Mouse (Mus musculus): ENCODE data around the gene Rbmx.

Gene Rbmx

DNA sequence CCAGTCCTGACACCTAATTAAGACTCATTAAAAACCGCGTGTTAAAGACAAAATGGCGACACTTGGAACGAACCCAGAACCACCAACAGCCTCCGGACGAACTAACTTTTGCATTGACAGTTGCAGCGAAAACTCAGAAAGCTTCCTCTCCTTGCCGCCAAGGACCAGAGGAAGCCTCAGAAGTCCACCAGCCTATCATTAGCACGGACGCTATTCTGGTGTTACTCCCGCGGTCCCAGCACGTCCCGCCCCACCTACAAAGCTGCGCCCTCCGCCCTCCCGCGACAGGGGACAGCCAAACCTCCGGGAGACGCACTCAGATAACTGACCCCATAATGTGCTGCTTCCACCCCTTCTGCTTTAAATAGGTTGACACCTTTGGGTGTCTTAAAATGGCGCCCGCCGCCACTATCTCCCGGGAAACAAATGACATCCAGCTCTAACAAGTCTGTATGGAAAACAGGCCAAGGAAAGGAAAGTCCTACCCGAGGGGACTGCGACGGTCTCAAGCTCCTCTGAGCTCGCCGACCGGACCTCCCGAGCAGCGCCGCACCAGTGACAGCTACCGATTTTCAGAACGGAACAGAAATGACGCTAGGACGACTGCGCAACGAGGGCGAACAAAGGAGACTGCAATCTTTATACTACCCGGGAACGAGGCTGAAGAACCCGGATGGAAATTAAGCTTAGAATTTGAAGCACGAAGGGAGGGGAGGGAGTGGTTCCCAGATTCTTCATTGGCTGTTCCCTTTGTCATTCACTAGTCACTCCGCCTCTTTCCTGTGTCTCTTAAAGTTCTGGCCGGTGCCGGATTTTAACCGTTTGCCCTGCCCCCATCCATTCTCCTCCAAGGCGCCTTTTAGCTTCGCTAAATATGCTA, at the start of gene Rbmx:
Rbmx (minus strand) TSS at position 670 of the 880 bp plus-strand sequence.
- peak; percentile 74 for DNase-seq (ENCODE audit: low spot score)

DNA sequence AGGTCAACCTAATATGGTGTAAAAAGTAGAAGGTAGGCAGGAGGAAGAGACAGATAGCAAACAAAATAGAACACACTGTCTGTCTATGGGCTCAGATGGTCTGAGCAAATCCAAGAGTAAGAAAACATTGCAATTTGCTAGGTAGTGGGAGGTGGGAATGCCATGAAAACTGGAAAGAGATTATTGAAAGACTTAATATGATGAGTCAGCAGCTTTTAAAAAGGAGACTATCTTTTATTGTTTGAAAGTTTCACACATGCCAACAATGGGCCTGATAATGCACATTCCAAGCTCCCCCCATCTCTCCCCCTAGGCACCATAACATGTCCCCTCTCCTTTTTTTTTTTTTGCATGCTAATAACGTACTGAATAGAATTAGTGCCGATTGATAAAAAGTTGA, 41.1 kb upstream of the Rbmx start:
- DNase-seq (ENCODE audit: low spot score): no peak

DNA sequence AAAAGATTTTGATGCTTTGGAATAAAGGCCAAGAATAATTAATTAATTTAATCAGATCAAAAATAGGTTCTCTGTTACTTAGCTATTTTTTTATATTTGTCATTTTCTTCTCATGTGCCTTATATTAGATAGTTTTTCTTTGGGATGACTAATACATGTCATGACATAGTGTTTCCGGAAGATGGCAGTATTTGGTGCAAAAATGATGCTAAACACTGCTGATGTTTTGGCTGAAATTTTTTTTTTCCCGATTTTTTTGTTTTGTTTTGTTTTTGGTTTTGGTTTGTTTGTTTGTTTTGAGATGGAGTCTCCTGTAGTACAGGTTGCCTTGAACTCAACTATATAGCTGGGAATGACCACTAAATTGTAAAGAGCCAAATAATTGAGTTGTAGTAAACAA, 38.8 kb upstream of the Rbmx start:
- no peak for DNase-seq (ENCODE audit: low spot score)

DNA sequence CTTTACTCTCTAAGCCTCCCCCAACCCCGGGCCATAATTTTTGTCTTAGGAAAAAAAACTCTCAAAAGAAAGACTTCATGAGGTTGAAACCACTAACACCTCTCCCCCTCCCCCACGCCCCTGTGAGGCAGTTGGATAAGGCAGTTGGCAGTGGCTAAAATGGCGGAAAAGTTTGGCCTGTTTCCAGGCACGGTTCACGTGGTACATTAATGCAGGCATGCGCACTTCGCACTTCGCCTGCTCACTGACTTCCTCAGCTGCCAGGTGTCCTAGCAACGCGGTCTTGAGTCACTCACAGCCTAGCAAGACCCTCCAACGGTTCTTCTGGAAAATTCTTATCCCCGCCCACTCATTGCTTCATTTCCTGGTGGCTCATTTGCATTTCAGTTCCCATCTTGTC, 15.9 kb upstream of the Rbmx start, which contains the start of gene Gm364:
Gm364 (plus strand) TSS at position 386 of the 400 bp plus-strand sequence.
- DNase-seq (ENCODE audit: low spot score): no peak

DNA sequence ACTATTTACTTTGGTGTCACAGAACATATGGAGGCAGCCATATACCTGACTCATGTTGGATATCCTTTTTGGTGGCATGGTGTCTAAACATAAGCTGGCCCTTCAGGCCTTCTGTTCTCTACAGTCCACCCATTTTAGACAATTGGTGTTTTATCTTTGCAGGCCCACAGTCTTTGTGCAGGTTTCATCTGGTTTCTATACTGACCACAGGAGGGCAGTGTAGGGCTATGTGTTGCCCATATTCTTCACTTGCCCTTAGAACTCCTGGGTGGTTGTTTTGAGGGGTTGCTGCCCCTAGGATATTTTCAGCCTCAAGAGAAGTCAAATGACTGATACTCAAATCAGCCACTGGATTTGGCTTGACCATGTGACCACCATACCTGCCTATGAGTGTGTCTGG, 10.8 kb upstream of the Rbmx start:
- DNase-seq (ENCODE audit: low spot score): no peak

DNA sequence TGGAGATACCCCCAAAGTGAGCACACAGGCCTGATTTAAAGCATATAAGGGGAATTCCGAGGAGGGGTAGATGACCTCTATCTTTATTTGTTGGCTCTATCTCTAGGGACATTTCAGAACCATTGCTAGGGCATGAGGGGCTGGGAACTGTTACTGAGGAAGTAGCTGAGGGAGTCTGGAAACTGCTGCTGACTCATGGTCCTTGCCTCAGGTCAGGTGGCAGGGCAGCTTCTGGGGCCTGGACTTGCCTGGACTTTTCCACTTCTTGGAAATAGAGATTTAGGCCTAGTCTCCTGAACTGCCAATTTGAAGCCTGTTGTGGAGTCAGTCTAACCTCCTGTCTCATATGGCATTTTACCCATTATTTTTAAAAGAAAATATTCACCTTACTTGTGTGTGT, 8.6 kb upstream of the Rbmx start:
- no peak for DNase-seq (ENCODE audit: low spot score)

DNA sequence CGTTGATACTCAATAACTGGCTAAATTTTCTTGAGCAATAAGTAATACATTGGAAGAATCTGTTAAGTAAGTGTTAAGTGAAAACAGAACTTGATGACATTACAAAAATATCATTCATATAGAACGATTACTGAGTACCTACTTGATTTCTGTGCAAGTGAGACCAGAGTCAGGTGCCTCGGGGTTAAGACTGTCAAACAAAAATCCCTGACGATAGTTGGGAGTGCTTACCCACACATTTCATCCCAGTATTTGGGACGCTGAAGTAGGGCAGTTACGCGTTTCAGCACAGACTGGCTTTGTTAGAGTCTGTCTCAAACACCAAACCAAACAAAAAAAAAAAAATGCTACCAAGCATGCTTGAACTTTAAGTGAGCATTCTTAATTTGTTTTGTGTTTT, 576 bp upstream of the Rbmx start:
- no peak for DNase-seq (ENCODE audit: low spot score)

DNA sequence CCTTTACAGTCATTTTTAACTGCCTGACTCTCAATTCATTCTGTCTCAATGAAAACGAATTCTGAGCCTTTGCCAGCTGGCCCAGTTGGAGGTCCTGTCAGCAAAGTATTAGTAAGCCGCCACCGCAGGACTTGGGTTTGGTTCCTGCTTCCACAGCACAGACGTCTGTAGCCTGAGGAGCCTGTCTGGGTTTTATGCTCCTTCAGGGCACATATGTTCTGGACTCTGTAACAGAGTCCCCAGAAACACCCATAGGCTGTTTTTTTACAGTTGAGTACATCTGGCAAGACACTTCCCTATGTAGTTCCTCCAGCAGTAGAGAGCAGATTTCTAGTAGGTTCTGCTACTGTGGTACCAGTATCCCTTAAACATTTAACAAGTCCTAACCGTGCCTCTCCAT, 11.9 kb downstream of the Rbmx start:
- no peak for DNase-seq (ENCODE audit: low spot score)

DNA sequence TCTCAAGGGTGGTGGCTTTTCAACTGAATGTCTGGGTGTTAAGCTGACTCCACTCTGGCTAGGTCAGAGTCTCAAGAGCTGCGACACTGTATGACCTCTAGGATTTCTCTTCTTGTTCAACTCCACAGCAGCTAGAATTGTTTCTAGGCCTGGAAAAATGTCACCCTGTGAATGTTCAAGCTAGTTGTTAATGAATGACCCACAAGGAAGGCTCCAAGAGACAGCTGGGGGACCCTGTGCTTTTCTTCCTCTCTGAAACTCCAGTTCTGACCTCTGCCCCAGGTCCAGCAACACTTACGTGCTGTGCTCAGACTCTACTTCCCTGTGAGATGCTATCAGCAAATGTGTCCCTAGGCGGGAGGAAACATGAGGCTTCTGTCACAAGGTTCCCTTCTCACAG, 14.3 kb downstream of the Rbmx start:
- DNase-seq (ENCODE audit: low spot score): no peak

DNA sequence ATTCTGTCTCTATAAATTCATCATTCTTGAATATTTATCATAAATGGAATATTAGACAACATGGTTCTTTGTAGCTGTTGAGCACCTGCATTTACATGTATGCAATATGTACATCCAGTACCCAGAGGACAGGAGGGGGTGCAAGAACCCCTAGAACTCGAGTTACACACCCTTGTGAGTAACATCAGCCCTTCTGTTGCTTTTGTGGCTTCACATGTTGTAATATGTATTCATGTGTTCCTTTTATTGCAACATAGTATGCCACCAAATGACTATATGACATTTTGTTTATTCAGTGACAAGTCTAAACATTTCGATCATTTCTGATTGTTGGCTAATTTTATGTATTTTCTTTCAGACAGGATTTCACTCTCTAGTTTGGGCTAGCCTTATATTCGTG, 15.7 kb downstream of the Rbmx start:
- no peak for DNase-seq (ENCODE audit: low spot score)

DNA sequence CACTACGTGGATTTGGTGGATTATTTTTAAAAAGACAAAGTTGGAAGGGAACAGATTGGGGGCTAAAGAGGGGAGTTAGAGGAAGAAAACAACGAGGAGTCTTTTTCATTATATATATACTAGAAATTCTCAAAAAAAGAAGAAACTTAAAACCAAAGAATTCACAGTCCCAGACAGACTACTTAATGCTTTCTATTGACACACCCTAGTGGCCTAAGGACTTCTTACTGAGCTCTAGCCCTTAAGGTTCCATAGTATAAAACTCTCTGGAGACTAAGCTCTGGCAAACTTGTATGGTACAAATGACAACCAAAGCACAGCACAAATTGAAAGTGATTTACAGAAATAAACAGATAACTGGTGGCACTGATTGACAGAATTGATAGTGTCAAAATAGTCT, 18.8 kb downstream of the Rbmx start:
- DNase-seq (ENCODE audit: low spot score): no peak

DNA sequence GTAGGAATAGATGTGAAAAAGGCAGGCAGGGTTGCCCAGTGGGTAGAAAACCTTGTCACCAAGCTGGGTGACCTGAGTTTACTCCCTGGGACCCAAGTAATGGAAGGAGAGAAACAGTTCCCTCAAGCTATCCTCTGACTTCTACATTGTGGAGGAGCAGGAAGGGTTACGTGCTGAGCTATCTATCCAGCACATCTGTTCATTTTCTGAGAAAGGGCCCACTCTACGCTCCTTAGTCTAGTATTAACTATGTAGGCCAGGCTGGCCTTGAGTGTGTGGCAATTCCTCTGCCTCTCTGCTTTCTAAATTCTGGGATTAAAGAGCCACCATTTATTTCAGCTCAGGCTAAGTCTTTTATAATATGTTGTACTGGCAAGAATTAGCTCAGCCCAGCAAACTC, 19.3 kb downstream of the Rbmx start:
- DNase-seq (ENCODE audit: low spot score): no peak

DNA sequence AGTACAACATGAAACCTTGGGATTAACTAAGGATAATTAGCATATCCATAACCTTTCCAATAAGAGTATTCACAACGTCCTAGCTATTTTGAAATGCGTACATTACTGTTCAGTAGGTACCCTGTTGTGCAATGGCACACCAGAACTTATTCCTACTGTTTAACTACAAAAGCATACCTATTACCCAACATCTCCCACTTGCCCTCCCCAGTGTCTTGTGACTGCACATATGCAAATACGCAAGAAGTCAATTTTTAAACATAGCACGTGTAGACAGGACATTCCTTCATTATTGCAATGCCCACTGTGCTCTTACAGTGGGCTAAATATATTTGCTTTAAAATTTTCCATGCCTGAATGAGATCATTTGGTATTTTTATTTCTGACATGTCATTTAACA, 19.9 kb downstream of the Rbmx start:
- no peak for DNase-seq (ENCODE audit: low spot score)

DNA sequence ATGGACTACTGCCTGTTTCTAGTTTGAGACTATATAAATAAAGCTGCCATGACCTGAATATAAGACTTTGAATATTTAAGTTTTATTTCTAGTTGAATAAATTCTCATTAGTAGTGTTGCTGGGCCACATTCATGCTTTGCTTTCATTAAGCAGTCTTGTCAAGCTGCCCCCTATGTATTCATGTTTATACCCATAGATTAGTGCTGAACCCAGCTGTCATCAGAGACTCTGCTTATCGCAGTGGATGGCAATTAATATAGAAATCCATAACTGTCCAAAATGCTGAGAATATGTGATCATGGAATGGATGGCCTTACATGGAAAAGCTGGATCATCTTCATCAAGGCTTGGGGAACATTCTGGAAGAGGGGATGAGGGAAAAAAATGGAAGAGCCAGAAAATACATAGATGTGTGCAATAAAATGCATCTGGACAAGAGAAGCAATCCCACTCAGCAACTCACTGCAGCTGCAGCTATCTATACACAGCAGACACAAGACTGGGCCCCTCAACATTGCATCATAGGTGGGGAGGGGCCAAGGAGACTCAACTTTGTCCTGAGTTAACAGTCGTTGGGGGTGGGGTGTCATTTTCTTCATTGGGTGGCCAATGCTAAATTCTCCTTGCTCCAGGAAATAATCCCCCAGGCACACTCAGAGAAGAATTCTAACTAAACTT, 27.8 kb downstream of the Rbmx start:
- no peak for DNase-seq (ENCODE audit: low spot score)

DNA sequence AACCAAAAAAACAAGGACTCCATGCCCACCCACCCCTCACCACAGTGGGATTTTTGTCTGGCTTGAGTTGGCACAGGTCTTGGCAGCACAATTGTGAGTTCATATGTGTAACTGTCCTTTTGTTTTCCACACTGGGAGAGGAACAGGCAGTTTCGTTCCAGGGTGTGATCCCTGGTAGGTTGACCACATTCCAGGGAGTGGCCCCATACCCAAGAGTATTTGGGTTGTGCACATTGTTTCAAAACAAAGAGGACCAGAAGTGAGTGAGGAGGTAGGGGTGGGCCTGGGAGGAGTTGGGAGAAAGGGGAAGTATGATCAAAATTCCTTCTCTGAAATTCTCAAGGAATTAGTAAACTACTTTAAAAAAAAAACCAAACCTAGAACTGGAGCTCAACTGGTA, 33.5 kb downstream of the Rbmx start:
- DNase-seq (ENCODE audit: low spot score): no peak

DNA sequence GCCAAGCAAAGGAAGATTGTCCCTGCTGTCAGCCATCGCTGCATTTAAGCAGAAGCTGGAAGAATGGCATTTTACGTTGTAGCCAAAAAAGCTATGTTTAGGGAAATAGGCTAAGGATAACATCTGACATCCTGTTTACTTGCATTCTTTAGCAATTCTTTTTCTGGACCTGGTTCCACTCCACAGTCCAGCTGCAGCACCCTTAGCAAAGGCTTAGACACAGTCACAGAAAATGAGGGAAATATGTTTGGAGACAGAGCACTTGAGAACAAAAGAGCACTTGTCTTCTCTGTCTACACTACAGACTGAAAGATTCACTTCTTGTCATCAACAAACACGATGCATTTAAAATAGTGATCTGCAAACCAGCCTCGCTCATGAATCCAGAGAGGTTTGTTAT, 53.6 kb downstream of the Rbmx start:
- no peak for DNase-seq (ENCODE audit: low spot score)

DNA sequence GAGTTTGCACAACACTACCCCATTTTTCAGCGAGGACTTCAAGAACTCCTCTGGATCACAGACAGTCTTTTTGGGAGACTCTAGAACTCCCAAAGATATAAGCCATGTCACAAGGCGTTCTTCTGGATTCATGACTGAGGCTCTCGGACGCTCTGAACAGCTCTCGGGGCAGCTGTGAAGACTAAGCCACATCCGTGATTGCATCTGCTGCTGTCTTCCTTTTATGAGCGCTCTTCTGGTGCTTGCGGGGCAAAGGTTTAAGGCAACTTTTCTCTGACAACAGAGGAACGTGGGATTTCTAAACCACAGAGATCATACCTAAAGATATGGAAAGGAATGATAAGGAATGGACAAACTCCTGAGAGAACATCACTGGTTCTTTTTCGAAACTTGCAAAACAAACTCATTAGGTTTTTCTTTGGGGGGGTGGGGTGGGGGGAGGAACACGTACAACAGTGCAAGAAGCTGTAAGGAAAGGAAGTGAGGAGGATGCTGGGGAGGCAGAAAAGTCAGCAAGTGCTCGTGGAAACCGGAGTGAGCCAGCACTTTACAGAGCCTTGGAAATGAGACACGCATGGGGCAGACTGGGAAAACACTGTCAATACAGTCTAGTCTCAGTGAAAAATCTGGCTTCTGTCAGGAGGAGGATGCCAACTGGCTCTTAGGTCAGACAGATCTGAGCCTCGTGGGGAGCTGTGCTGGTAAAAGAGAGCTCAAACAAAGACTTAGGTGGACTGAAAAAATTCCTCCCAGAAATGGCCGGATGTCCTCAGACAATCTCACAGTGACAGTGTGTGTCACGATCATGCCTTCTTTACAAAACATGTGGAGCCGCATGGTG, 54.2 kb downstream of the Rbmx start, which contains the start of gene Arhgef6:
Arhgef6 (minus strand) TSS at position 359 of the 841 bp plus-strand sequence.
- DNase-seq (ENCODE audit: low spot score): no peak

DNA sequence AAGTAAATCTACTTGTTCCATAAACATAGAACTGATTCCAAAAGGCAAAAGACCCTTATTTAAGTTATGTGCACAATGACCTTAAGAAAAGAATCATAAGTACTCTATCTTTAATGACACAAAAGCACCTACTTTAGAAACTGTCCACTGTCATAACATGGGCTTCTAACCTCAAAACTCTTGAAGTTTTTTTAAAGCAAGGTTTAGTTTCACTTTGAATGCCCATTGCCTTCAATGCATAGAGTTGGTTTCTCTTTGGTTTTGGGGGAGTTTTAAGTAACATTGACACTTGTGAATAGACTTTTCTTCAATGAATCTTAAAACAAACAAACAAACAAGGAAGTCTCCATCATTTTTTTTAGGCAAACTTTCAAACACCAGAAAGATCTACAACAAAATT, 55.3 kb downstream of the Rbmx start:
- no peak for DNase-seq (ENCODE audit: low spot score)

DNA sequence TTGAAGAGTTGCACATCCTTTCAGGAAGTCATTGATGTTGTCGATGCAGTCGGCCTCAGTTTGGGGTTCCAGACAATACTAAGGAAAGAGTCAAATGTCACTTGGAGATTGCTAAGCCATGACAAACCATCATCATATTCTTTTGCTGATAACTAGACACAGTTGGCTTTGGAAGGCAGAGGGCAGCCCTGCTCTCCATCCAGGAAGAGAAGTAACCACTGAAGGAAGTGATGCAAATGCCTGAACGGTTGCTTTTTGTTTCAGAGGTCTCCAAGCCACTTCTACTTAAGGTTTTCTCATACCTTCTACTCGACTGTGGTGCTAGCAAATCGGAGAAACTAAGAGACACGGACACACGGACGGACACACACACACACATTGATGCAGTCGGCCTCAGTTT, 55.9 kb downstream of the Rbmx start:
- no peak for DNase-seq (ENCODE audit: low spot score)

DNA sequence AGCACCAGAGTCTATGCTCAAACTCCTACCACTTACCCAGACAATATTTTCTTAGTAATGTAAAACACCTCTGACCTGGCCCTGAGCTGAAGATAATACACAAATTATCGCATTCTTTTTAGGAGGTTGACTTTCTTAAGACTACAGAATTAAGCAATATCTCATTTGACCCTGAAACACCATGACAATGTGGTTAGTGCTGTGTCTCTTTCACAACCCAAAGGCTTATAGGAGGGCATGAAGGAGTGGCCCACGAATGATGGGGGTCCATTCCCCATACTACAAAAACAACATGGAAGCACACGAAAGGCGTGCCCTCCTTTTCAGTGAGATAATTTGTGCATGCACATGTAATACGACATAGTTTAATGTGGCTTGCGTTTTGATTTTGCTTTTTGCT, 57.5 kb downstream of the Rbmx start:
- DNase-seq (ENCODE audit: low spot score): no peak

All from ovary, adult 18-20 months (tissue).